ENCODE assay signal across 37 mouse cellular contexts in genomic region chr3:138230266-138230665, GRCm38 (mm10). TPM values are rescaled to one million over a fixed set of nuclear protein-coding genes. Genes with fewer than 3 reads are reported as not detected.
DNase-seq lines count a peak whose midpoint lies in the region; TF ChIP-seq lines count a peak whose summit lies in the region.
"Had no signal": no experiment of that assay in that cellular context is flagged by ENCODE, and none has a peak within 500 bp of the region (broad histone marks: within the 10 kb centered on the region; RNA-seq: fewer than 3 reads in every experiment).

No protein-coding gene starts in this region.

- H3K4me3 ChIP-seq in liver, adult 2 months (ENCODE audit: insufficient read depth, low read depth, low read length): no peak overlapping the region
- no peak overlapping the region for H3K4me3 ChIP-seq in cerebellum, adult 2 months (replicated peaks; ENCODE audit: insufficient read depth, low read depth, low read length)
- H3K4me3 ChIP-seq: embryonic facial prominence, embryonic 10.5 days; embryonic facial prominence, embryonic 13.5 days; forebrain, embryonic 10.5 days; forebrain, embryonic 13.5 days; heart, embryonic 12.5 days; heart, embryonic 15.5 days had no signal

- TF ChIP-seq CTCF in liver, adult 2 months (IDR thresholded peaks at IDR 0.05; ENCODE audit: low read depth, low read length): no peak
- TF ChIP-seq CTCF in cerebellum, adult 2 months (IDR thresholded peaks at IDR 0.05; ENCODE audit: borderline replicate concordance, insufficient read depth, low read depth, low read length): no peak

- TF ChIP-seq POLR2A in liver, adult 2 months (IDR thresholded peaks at IDR 0.05; ENCODE audit: extremely low read depth, insufficient read depth, low read length): no peak
- TF ChIP-seq POLR2A in cerebellum, adult 2 months (IDR thresholded peaks at IDR 0.05; ENCODE audit: borderline replicate concordance, insufficient read depth, low read length): no peak

- H3K36me3 ChIP-seq in liver, adult 2 months (ENCODE audit: control insufficient read depth, insufficient read depth, low read length): peaks cover 38% of the 10 kb centered on the region
- H3K36me3 ChIP-seq: embryonic facial prominence, embryonic 10.5 days; embryonic facial prominence, embryonic 13.5 days; forebrain, embryonic 10.5 days; G1E; heart, embryonic 12.5 days; heart, embryonic 15.5 days had no signal

- H3K4me1 ChIP-seq in liver, adult 2 months (ENCODE audit: control insufficient read depth, insufficient read depth, low read length): peaks cover 36% of the 10 kb centered on the region
- no peaks in the 10 kb centered on the region; the same call in 1 of the 2 replicates for H3K4me1 ChIP-seq in cerebellum, adult 2 months (ENCODE audit: control insufficient read depth, insufficient read depth, low read length)
- H3K4me1 ChIP-seq: forebrain, embryonic 13.5 days; heart, embryonic 12.5 days; heart, embryonic 15.5 days had no signal

- no peaks in the 10 kb centered on the region; the same call in 1 of the 2 replicates for H3K27me3 ChIP-seq in liver, adult 2 months (ENCODE audit: control insufficient read depth, insufficient read depth, low read length)
- no peaks in the 10 kb centered on the region for H3K27me3 ChIP-seq in cerebellum, adult 2 months (ENCODE audit: control insufficient read depth, insufficient read depth, low read length)
- H3K27me3 ChIP-seq: CH12.LX; embryonic facial prominence, embryonic 13.5 days; forebrain, embryonic 13.5 days; heart, embryonic 12.5 days; heart, embryonic 15.5 days; Patski had no signal

- 29% methylated on average over 3 of the region's 3 CpGs for WGBS in liver, adult 2 months
- WGBS in cerebellum, adult 2 months: 40% methylated on average over 3 of the region's 3 CpGs

- peak overlapping the region; percentile 100 for H3K27ac ChIP-seq in liver, adult 2 months (replicated peaks; ENCODE audit: insufficient read depth, low read depth, low read length)
- H3K27ac ChIP-seq in cerebellum, adult 2 months (ENCODE audit: insufficient read depth, low read length): no peak overlapping the region
- H3K27ac ChIP-seq: embryonic facial prominence, embryonic 10.5 days; embryonic facial prominence, embryonic 13.5 days; forebrain, embryonic 10.5 days; forebrain, embryonic 13.5 days; heart, embryonic 15.5 days; hindbrain, embryonic 14.5 days; hindbrain, postnatal 0 days had no signal

- peaks cover 6% of the 10 kb centered on the region; the same call in 1 of the 2 replicates for H3K79me2 ChIP-seq in liver, adult 2 months (ENCODE audit: control insufficient read depth, insufficient read depth, low read length)

- DNase-seq in adrenal gland, adult 2 months: peak; percentile 82
- DNase-seq in adrenal gland, adult 18-20 months (ENCODE audit: low spot score in 2 of 2): no peak
- peak; percentile 46 for DNase-seq in liver, adult 2 months (ENCODE audit: extremely low read depth, low read depth, low spot score)
- no peak for DNase-seq in liver
- peak; percentile 60 for DNase-seq in adrenal gland, postnatal 10 days
- DNase-seq in adrenal gland, postnatal 36 days: peak; percentile 73 to 74
- DNase-seq in cerebellum, postnatal 14 days: no peak
- DNase-seq in cerebellum, adult 2 months: no peak
- DNase-seq: B cell, adult 2 months; cerebellum, adult 18-20 months; cerebellum, adult 9-11 months; cerebellum, postnatal 36 days; embryo, embryonic 11 days; gastrocnemius, postnatal 10 days; heart, adult 11 months; heart, postnatal 10 days; heart, postnatal 4 days; kidney, adult 11 months; kidney, adult 8-10 months had no signal

- peak overlapping the region; percentile 75 for H3K9ac ChIP-seq in liver, adult 2 months (ENCODE audit: low read depth, low read length)
- H3K9ac ChIP-seq: embryonic facial prominence, embryonic 13.5 days; forebrain, embryonic 13.5 days; heart, embryonic 12.5 days; heart, embryonic 15.5 days; hindbrain, embryonic 14.5 days had no signal

RNA-seq across cellular contexts. Expression of gene Adh7, which starts 12.7 kb away (rescaled TPM):
- total RNA-seq in adrenal gland, adult 2 months (2021): 10 to 100 TPM in 1 of 2 experiments, 1 to 10 TPM in 1; 8.4 to 61.8 TPM
- 3.9 and 4.4 TPM in 2 replicates for polyA plus RNA-seq in adrenal gland, adult 2 months (2012; rRNA removed)
- 100 to 1,000 TPM in 1 of 2 experiments, 1 to 10 TPM in 1; 2.8 to 129 TPM for total RNA-seq in adrenal gland, adult 18-20 months (2021)
- 1.2 and 1.5 TPM in 2 replicates for total RNA-seq in liver, adult 2 months (2014; rRNA removed)
- 0.40 and 1.7 TPM in 2 replicates for polyA plus RNA-seq in liver, adult 2 months (2012; rRNA removed)
- total RNA-seq in adrenal gland, postnatal 10 days (2021): 10 to 100 TPM; 10.8 to 23.5 TPM
- 10 to 100 TPM in 1 of 2 experiments, 1 to 10 TPM in 1; 8.7 to 55.5 TPM for total RNA-seq in adrenal gland, postnatal 36 days (2021)
- polyA plus RNA-seq in cerebellum, adult 2 months (2012; rRNA removed): 0.05 TPM in 1 of 2 replicates, not detected in the other
- total RNA-seq: CH12.LX; heart, postnatal 4 days had no signal
- polyA plus RNA-seq: embryonic facial prominence, embryonic 10.5 days; forebrain, embryonic 10.5 days; forebrain, embryonic 13.5 days; G1E; heart, embryonic 12.5 days; inflammation-experienced regulatory T-cells, adult 6 months had no signal

RNA-seq across cellular contexts. Expression of gene Adh1, which starts 30.5 kb away (rescaled TPM):
- 1,000 to 10,000 TPM; 1,828 to 8,328 TPM for total RNA-seq in adrenal gland, adult 2 months (2021)
- 1,650 and 3,116 TPM in 2 replicates for polyA plus RNA-seq in adrenal gland, adult 2 months (2012; rRNA removed)
- total RNA-seq in adrenal gland, adult 18-20 months (2021): 1,000 to 10,000 TPM in 1 of 2 experiments, 100 to 1,000 TPM in 1; 384 to 6,834 TPM
- total RNA-seq in liver, adult 2 months (2014; rRNA removed): 2,711 and 3,373 TPM in 2 replicates
- polyA plus RNA-seq in liver, adult 2 months (2012; rRNA removed): 3,177 and 3,191 TPM in 2 replicates
- 1,000 to 10,000 TPM; 2,760 to 3,266 TPM for total RNA-seq in adrenal gland, postnatal 10 days (2021)
- 1,000 to 10,000 TPM; 2,463 to 7,675 TPM for total RNA-seq in adrenal gland, postnatal 36 days (2021)
- polyA plus RNA-seq in cerebellum, adult 2 months (2012; rRNA removed): 1.6 and 2.1 TPM in 2 replicates
- total RNA-seq: CH12.LX had no signal
- polyA plus RNA-seq: embryonic facial prominence, embryonic 10.5 days; G1E had no signal

RNA-seq across cellular contexts. Expression of gene 4930579F01Rik, which starts 36.6 kb away (rescaled TPM):
- not detected for total RNA-seq in adrenal gland, adult 2 months (2021)
- not detected in 2 replicates for polyA plus RNA-seq in adrenal gland, adult 2 months (2012; rRNA removed)
- not detected for total RNA-seq in adrenal gland, adult 18-20 months (2021)
- not detected in 2 replicates for total RNA-seq in liver, adult 2 months (2014; rRNA removed)
- polyA plus RNA-seq in liver, adult 2 months (2012; rRNA removed): not detected in 2 replicates
- total RNA-seq in adrenal gland, postnatal 10 days (2021): not detected
- not detected for total RNA-seq in adrenal gland, postnatal 36 days (2021)
- not detected in 2 replicates for polyA plus RNA-seq in cerebellum, adult 2 months (2012; rRNA removed)
- total RNA-seq: CH12.LX; G1E; gastrocnemius, adult 18-20 months; gastrocnemius, postnatal 10 days; gastrocnemius, postnatal 4 days; heart, adult 8-10 months; heart, postnatal 10 days; heart, postnatal 4 days; hindbrain, postnatal 0 days had no signal
- polyA plus RNA-seq: cortical plate, adult 2 months; embryonic facial prominence, embryonic 10.5 days; forebrain, embryonic 10.5 days; forebrain, embryonic 13.5 days; forebrain, embryonic 16.5 days; G1E; heart, embryonic 12.5 days; heart, embryonic 15.5 days; hindbrain, embryonic 11.5 days; hindbrain, embryonic 14.5 days; inflammation-experienced regulatory T-cells, adult 6 months; Patski had no signal

Comparison
In these comparisons a context has a peak if more than half of its experiments do, and no peak if none do; other contexts are left out.
1. DNase-seq: peak in adrenal gland, adult 2 months (single experiment), liver, adult 2 months (single experiment), adrenal gland, postnatal 10 days (single experiment) and adrenal gland, postnatal 36 days (2 of 2); none in adrenal gland, adult 18-20 months (0 of 2), liver (single experiment), cerebellum, postnatal 14 days (0 of 2) and cerebellum, adult 2 months (0 of 2).